14 mouse cellular contexts compared by ENCODE assay signal in the genomic region with DNA sequence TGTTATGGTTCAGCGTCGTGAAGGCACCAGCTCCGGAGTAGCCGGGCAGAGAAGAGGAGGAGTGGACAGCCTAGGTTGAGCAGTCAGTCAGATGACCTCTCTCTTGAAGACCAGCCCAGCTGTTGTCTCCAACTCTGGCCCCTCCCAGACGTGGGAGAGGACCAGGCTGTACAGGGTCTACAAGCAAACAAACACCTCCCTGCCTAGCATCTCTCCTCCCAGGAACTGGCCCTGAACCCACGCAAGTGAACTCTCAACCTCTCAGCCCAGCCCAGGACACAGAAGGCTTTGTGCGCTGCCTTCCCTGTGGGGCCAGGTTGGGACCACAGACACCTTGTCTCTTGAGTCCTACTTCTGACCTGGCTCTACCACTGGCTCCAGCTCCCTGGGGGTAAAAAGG. TPM values are rescaled to one million over a fixed set of nuclear protein-coding genes. Genes with fewer than 3 reads are reported as not detected.
DNase-seq lines count a peak whose midpoint lies in the region; ATAC-seq and TF ChIP-seq lines count a peak whose summit lies in the region.
"Had no signal": no experiment of that assay in that cellular context is flagged by ENCODE, and none has a peak within 500 bp of the region (broad histone marks: within the 10 kb centered on the region; RNA-seq: fewer than 3 reads in every experiment).

A gene (minus strand): TSS at position 77 of the 400 bp plus-strand sequence.

- no peak for ATAC-seq in forebrain, embryonic 14.5 days
- no peak for ATAC-seq in forebrain, embryonic 15.5 days (replicated peaks)
- ATAC-seq in lung, postnatal 0 days, result 0 out of 2 replicates have a peak, but pooled peaks have one; percentile 6

- no peak for DNase-seq in forebrain, embryonic 14.5 days (ENCODE audit: low spot score)
- no peak for DNase-seq in kidney, adult 2 months
- no peak for DNase-seq in kidney, adult 11 months
- DNase-seq in lung, postnatal 0 days (ENCODE audit: low spot score), result no peak
- DNase-seq in lung, postnatal 25 days (ENCODE audit: low spot score), result no peak
- DNase-seq in testis, postnatal 14 days (ENCODE audit: low spot score), result peak; percentile 78
- no peak for DNase-seq in natural killer cell, adult 2 months (ENCODE audit: low spot score in 2 of 2)
- DNase-seq: adrenal gland, postnatal 14 days; gastrocnemius, postnatal 36 days had no signal

- H3K4me2 ChIP-seq in forebrain, embryonic 14.5 days (ENCODE audit: low read length), result no peak within 1 kb of the TSS
- no peak within 1 kb of the TSS for H3K4me2 ChIP-seq in forebrain, embryonic 15.5 days (replicated peaks)
- H3K4me2 ChIP-seq in lung, postnatal 0 days (replicated peaks; ENCODE audit: low read depth, low read length), result no peak within 1 kb of the TSS
- H3K4me2 ChIP-seq: hindbrain, embryonic 14.5 days; liver, embryonic 15.5 days; midbrain, embryonic 12.5 days had no signal

- no peak within 1 kb of the TSS for H3K27ac ChIP-seq in forebrain, embryonic 14.5 days (ENCODE audit: low read depth, low read length)
- no peak within 1 kb of the TSS for H3K27ac ChIP-seq in forebrain, embryonic 15.5 days (replicated peaks)
- peak within 1 kb of the TSS; percentile 42 for H3K27ac ChIP-seq in kidney, adult 2 months (ENCODE audit: insufficient read depth, low read depth, low read length)
- H3K27ac ChIP-seq in lung, postnatal 0 days (ENCODE audit: low read length), result 0 out of 2 replicates have a peak within 1 kb of the TSS, but pooled peaks have one; percentile 32
- H3K27ac ChIP-seq: hindbrain, embryonic 14.5 days; liver, embryonic 15.5 days; midbrain, embryonic 12.5 days had no signal

- H3K9me3 ChIP-seq in forebrain, embryonic 14.5 days (replicated peaks; ENCODE audit: control insufficient read depth, low read length), result no peaks in the 10 kb centered on the region
- H3K9me3 ChIP-seq in forebrain, embryonic 15.5 days, result no peaks in the 10 kb centered on the region
- no peaks in the 10 kb centered on the region for H3K9me3 ChIP-seq in lung, postnatal 0 days (ENCODE audit: low read length)
- H3K9me3 ChIP-seq: G1E; liver, embryonic 15.5 days; midbrain, embryonic 12.5 days had no signal

- H3K36me3 ChIP-seq in forebrain, embryonic 14.5 days (ENCODE audit: control insufficient read depth, insufficient read depth, low read length), result no peaks in the 10 kb centered on the region
- H3K36me3 ChIP-seq in forebrain, embryonic 15.5 days, result no peaks in the 10 kb centered on the region
- H3K36me3 ChIP-seq in kidney, adult 2 months (ENCODE audit: control insufficient read depth, insufficient read depth, low read length), result no peaks in the 10 kb centered on the region
- no peaks in the 10 kb centered on the region for H3K36me3 ChIP-seq in lung, postnatal 0 days (ENCODE audit: insufficient read depth, low read length)
- H3K36me3 ChIP-seq: midbrain, embryonic 12.5 days had no signal

- TF ChIP-seq POLR2A in kidney, adult 2 months (IDR thresholded peaks at IDR 0.05; ENCODE audit: low read depth, low read length), result no peak

- H3K4me1 ChIP-seq in forebrain, embryonic 14.5 days (ENCODE audit: control insufficient read depth, insufficient read depth, low read length), result no peaks in the 10 kb centered on the region
- H3K4me1 ChIP-seq in forebrain, embryonic 15.5 days, result no peaks in the 10 kb centered on the region
- H3K4me1 ChIP-seq in kidney, adult 2 months (ENCODE audit: control insufficient read depth, insufficient read depth, low read length), result no peaks in the 10 kb centered on the region
- H3K4me1 ChIP-seq in lung, postnatal 0 days (ENCODE audit: insufficient read depth, low read depth, low read length), result no peaks in the 10 kb centered on the region
- H3K4me1 ChIP-seq: midbrain, embryonic 12.5 days had no signal

- H3K9ac ChIP-seq in forebrain, embryonic 14.5 days (ENCODE audit: low read length), result 0 out of 2 replicates have a peak within 1 kb of the TSS, but pooled peaks have one; percentile 13
- H3K9ac ChIP-seq in forebrain, embryonic 15.5 days (replicated peaks), result no peak within 1 kb of the TSS
- H3K9ac ChIP-seq in lung, postnatal 0 days (replicated peaks; ENCODE audit: low read depth), result no peak within 1 kb of the TSS
- H3K9ac ChIP-seq: hindbrain, embryonic 14.5 days; liver, embryonic 15.5 days; midbrain, embryonic 12.5 days had no signal

- TF ChIP-seq EP300 in lung, postnatal 0 days (IDR thresholded peaks at IDR 0.05), result no peak

- no peak within 1 kb of the TSS for H3K4me3 ChIP-seq in forebrain, embryonic 14.5 days (ENCODE audit: low read depth, low read length)
- no peak within 1 kb of the TSS for H3K4me3 ChIP-seq in forebrain, embryonic 15.5 days
- no peak within 1 kb of the TSS for H3K4me3 ChIP-seq in kidney, adult 2 months (ENCODE audit: insufficient read depth, low read depth, low read length)
- no peak within 1 kb of the TSS for H3K4me3 ChIP-seq in lung, postnatal 0 days (ENCODE audit: low read depth, low read length)
- H3K4me3 ChIP-seq: liver, embryonic 15.5 days; midbrain, embryonic 12.5 days had no signal

- no peaks in the 10 kb centered on the region for H3K27me3 ChIP-seq in forebrain, embryonic 14.5 days (replicated peaks; ENCODE audit: control insufficient read depth, insufficient read depth, low read length)
- H3K27me3 ChIP-seq in forebrain, embryonic 15.5 days, result no peaks in the 10 kb centered on the region
- H3K27me3 ChIP-seq in kidney, adult 2 months (replicated peaks; ENCODE audit: control insufficient read depth, insufficient read depth, low read length), result no peaks in the 10 kb centered on the region
- H3K27me3 ChIP-seq in lung, postnatal 0 days (replicated peaks; ENCODE audit: insufficient read depth, low read length), result no peaks in the 10 kb centered on the region
- H3K27me3 ChIP-seq: liver, embryonic 15.5 days; midbrain, embryonic 12.5 days had no signal

- no peak for TF ChIP-seq CTCF in kidney, adult 2 months (conservative IDR thresholded peaks at IDR 0.05; ENCODE audit: insufficient read depth, insufficient read length, low read depth, low read length)
- no peak for TF ChIP-seq CTCF in lung, postnatal 0 days (IDR thresholded peaks at IDR 0.05)

- 74% methylated on average over 7 of the region's 7 CpGs for WGBS in forebrain, embryonic 14.5 days
- WGBS in forebrain, embryonic 15.5 days, result 77% methylated on average over 7 of the region's 7 CpGs
- WGBS in kidney, adult 2 months, result 50% methylated on average over 7 of the region's 7 CpGs
- WGBS in lung, postnatal 0 days, result 47% methylated on average over 7 of the region's 7 CpGs

RNA-seq across cellular contexts. Expression of the gene that starts here (rescaled TPM):
- 0.27 and 0.64 TPM in 2 replicates for polyA plus RNA-seq in forebrain, embryonic 14.5 days (2014; fragmentation: Nextera tagmentation; extraction: Ambion mirVana)
- polyA plus RNA-seq in forebrain, embryonic 15.5 days (2015; fragmentation: Nextera tagmentation; extraction: Ambion mirVana), result 0.47 and 0.61 TPM in 2 replicates
- 5.6 and 6.3 TPM in 2 replicates for polyA plus RNA-seq in kidney, adult 2 months (2012; rRNA removed)
- 1.4 and 1.6 TPM in 2 replicates for polyA plus RNA-seq in lung, postnatal 0 days (2015; fragmentation: Nextera tagmentation; extraction: Ambion mirVana)

Comparison
In these comparisons a context has a peak if more than half of its experiments do, and no peak if none do; other contexts are left out.
1. H3K27ac ChIP-seq: peak in kidney, adult 2 months (single experiment) and lung, postnatal 0 days (single experiment); none in forebrain, embryonic 14.5 days (single experiment) and forebrain, embryonic 15.5 days (single experiment).